Mouse (Mus musculus) MEL (cell line): Measurements from ENCODE around the gene Gm28048. TPM values are rescaled to one million over a fixed set of nuclear protein-coding genes. Genes with fewer than 3 reads are reported as not detected.

Experiments used
- DNase-seq: peaks from one replicate; pipeline ENCODE4 v3.0.0; 2011; ENCODE audit warnings: low read depth, low spot score
- H3K27ac ChIP-seq: 2 replicates; pipeline ENCODE4 v1.5.1; 2012; ENCODE audit warnings: low read depth, mild to moderate bottlenecking, control low read depth, low read length, moderate library complexity; ENCODE audit not compliant: control insufficient read depth
- H3K27me3 ChIP-seq, 2 experiments: fragments of 150-350 bp in 1 of 2; sonication (generic) in 1 of 2; 2 replicates each; pipeline ENCODE4 v1.6.1; 2012; ENCODE audit warnings: low read length in 2 of 2, mild to moderate bottlenecking in 2 of 2, improper control_type of control experiment in 1 of 2, moderate library complexity in 1 of 2; ENCODE audit not compliant: insufficient read depth in 2 of 2, control insufficient read depth in 1 of 2
- H3K36me3 ChIP-seq, 2 experiments: 2 replicates each; pipeline ENCODE4 v1.6.1; 2012 to 2014; ENCODE audit warnings: low read length in 2 of 2, improper control_type of control experiment in 1 of 2, inconsistent platforms in 1 of 2, mild to moderate bottlenecking in 1 of 2; ENCODE audit not compliant: insufficient read depth in 2 of 2, control insufficient read depth in 1 of 2
- H3K4me1 ChIP-seq, 2 experiments: fragments of 150-350 bp in 1 of 2; sonication (generic) in 1 of 2; 2 replicates each; pipeline ENCODE4 v1.6.1; 2012; ENCODE audit warnings: low read length in 2 of 2, improper control_type of control experiment in 1 of 2, mild to moderate bottlenecking in 1 of 2; ENCODE audit not compliant: insufficient read depth in 2 of 2, control insufficient read depth in 1 of 2
- H3K4me3 ChIP-seq, 2 experiments: fragments of 150-350 bp in 1 of 2; sonication (generic) in 1 of 2; 2 replicates each; pipeline ENCODE4 v1.5.1; 2012; ENCODE audit warnings: low read depth in 2 of 2, low read length in 2 of 2, mild to moderate bottlenecking in 2 of 2, moderate library complexity in 2 of 2, control low read depth in 1 of 2, improper control_type of control experiment in 1 of 2; ENCODE audit not compliant: control insufficient read depth in 1 of 2, insufficient read depth in 1 of 2
- H3K79me2 ChIP-seq: 2 replicates; pipeline ENCODE4 v1.6.1; 2012; ENCODE audit warnings: mild to moderate bottlenecking, low read length, moderate library complexity; ENCODE audit not compliant: control insufficient read depth, poor library complexity, insufficient read depth
- H3K9ac ChIP-seq: 2 replicates; pipeline ENCODE4 v1.6.1; 2012; ENCODE audit warnings: low read depth, mild to moderate bottlenecking, control low read depth, low read length, moderate library complexity; ENCODE audit not compliant: control insufficient read depth, poor library complexity, severe bottlenecking
- H3K9me3 ChIP-seq: fragments of 150-350 bp; sonication (generic); replicated peaks from 2 replicates; pipeline ENCODE4 v1.6.1; 2012; ENCODE audit warnings: mild to moderate bottlenecking, low read length, improper control_type of control experiment, moderate library complexity; ENCODE audit not compliant: insufficient read depth
- CHD1 ChIP-seq: IDR thresholded peaks from 2 replicates; pipeline ENCODE4 v1.6.1; 2012; ENCODE audit warnings: low read depth, mild to moderate bottlenecking, inconsistent platforms, low read length, improper control_type of control experiment
- CHD2 ChIP-seq: IDR thresholded peaks from 2 replicates; pipeline ENCODE4 v1.6.1; 2011; ENCODE audit warnings: low read length, improper control_type of control experiment
- E2F4 ChIP-seq: IDR thresholded peaks from 2 replicates; pipeline ENCODE4 v1.6.1; 2011; ENCODE audit warnings: low read depth, low read length, improper control_type of control experiment, borderline replicate concordance
- ELF1 ChIP-seq: IDR thresholded peaks from 2 replicates; pipeline ENCODE4 v1.6.1; 2014; ENCODE audit warnings: low read depth, mild to moderate bottlenecking, inconsistent platforms, low read length, improper control_type of control experiment, moderate library complexity
- EP300 ChIP-seq, 2 experiments: IDR thresholded peaks; 2 replicates each; pipeline ENCODE4 v1.6.1; 2011; ENCODE audit warnings: improper control_type of control experiment in 2 of 2, low read length in 2 of 2, low read depth in 1 of 2, mild to moderate bottlenecking in 1 of 2
- ETS1 ChIP-seq: IDR thresholded peaks from 2 replicates; pipeline ENCODE4 v1.6.1; 2012; ENCODE audit warnings: low read depth, mild to moderate bottlenecking, inconsistent platforms, low read length, improper control_type of control experiment, moderate library complexity
- GABPA ChIP-seq: IDR thresholded peaks from 2 replicates; pipeline ENCODE4 v1.6.1; 2012; ENCODE audit warnings: low read depth, mild to moderate bottlenecking, inconsistent platforms, low read length, improper control_type of control experiment, moderate library complexity
- HCFC1 ChIP-seq: IDR thresholded peaks from 2 replicates; pipeline ENCODE4 v1.6.1; 2012; ENCODE audit warnings: low read depth, mild to moderate bottlenecking, inconsistent platforms, low read length, improper control_type of control experiment, moderate library complexity
- JUND ChIP-seq: IDR thresholded peaks from 2 replicates; pipeline ENCODE4 v1.6.1; 2011; ENCODE audit warnings: low read depth, mild to moderate bottlenecking, improper control_type of control experiment, low read length
- KAT2A ChIP-seq: conservative IDR thresholded peaks from 2 replicates; pipeline ENCODE4 v1.6.1; 2012; ENCODE audit warnings: low read depth, low read length, improper control_type of control experiment, inconsistent platforms
- MAFK ChIP-seq: IDR thresholded peaks from 2 replicates; pipeline ENCODE4 v1.6.1; 2011; ENCODE audit warnings: low read depth, mild to moderate bottlenecking, low read length, improper control_type of control experiment, borderline replicate concordance
- MAX ChIP-seq: IDR thresholded peaks from 2 replicates; pipeline ENCODE4 v1.6.1; 2011; ENCODE audit warnings: low read length, improper control_type of control experiment
- MEF2A ChIP-seq: IDR thresholded peaks from 2 replicates; pipeline ENCODE4 v1.6.1; 2014; ENCODE audit warnings: low read depth, mild to moderate bottlenecking, inconsistent platforms, low read length, improper control_type of control experiment; ENCODE audit not compliant: poor library complexity, insufficient replicate concordance, severe bottlenecking; ENCODE audit errors: extremely low read depth
- MXI1 ChIP-seq: IDR thresholded peaks from 2 replicates; pipeline ENCODE4 v1.6.1; 2011; ENCODE audit warnings: mild to moderate bottlenecking, low read depth, low read length, improper control_type of control experiment
- MYB ChIP-seq: IDR thresholded peaks from 2 replicates; pipeline ENCODE4 v1.6.1; 2011; ENCODE audit warnings: mild to moderate bottlenecking, low read depth, low read length, improper control_type of control experiment
- MYC ChIP-seq: IDR thresholded peaks from 2 replicates; pipeline ENCODE4 v1.6.1; 2011; ENCODE audit warnings: low read depth, mild to moderate bottlenecking, low read length, improper control_type of control experiment, moderate library complexity
- NELFE ChIP-seq: IDR thresholded peaks from 2 replicates; pipeline ENCODE4 v1.6.1; 2011; ENCODE audit warnings: low read depth, low read length, improper control_type of control experiment
- NRF1 ChIP-seq: IDR thresholded peaks from 2 replicates; pipeline ENCODE4 v1.6.1; 2014; ENCODE audit warnings: low read depth, mild to moderate bottlenecking, inconsistent platforms, low read length, improper control_type of control experiment, moderate library complexity; ENCODE audit not compliant: poor library complexity, insufficient read depth, severe bottlenecking
- POLR2A ChIP-seq, 2 experiments: IDR thresholded peaks; 2 replicates each; pipeline ENCODE4 v1.6.1; 2011 to 2012; ENCODE audit warnings: low read length in 2 of 2, mild to moderate bottlenecking in 2 of 2, control low read depth in 1 of 2, improper control_type of control experiment in 1 of 2, low read depth in 1 of 2, moderate library complexity in 1 of 2; ENCODE audit not compliant: control insufficient read depth in 1 of 2, insufficient read depth in 1 of 2, poor library complexity in 1 of 2
- POLR2AphosphoS2 ChIP-seq: IDR thresholded peaks from 2 replicates; pipeline ENCODE4 v1.6.1; 2011; ENCODE audit warnings: low read length, improper control_type of control experiment
- RAD21 ChIP-seq: IDR thresholded peaks from 2 replicates; pipeline ENCODE4 v1.6.1; 2011; ENCODE audit warnings: mild to moderate bottlenecking, low read depth, low read length, improper control_type of control experiment
- RCOR1 ChIP-seq: IDR thresholded peaks from 2 replicates; pipeline ENCODE4 v1.6.1; 2012; ENCODE audit warnings: low read depth, mild to moderate bottlenecking, inconsistent platforms, low read length, improper control_type of control experiment
- SIN3A ChIP-seq: IDR thresholded peaks from 2 replicates; pipeline ENCODE4 v1.6.1; 2012; ENCODE audit warnings: low read length, improper control_type of control experiment, inconsistent platforms
- SMC3 ChIP-seq: IDR thresholded peaks from 2 replicates; pipeline ENCODE4 v1.6.1; 2011; ENCODE audit warnings: low read depth, low read length, improper control_type of control experiment
- TAL1 ChIP-seq: IDR thresholded peaks from 2 replicates; pipeline ENCODE4 v1.6.1; 2012; ENCODE audit warnings: mild to moderate bottlenecking, inconsistent platforms, low read length, moderate library complexity, mixed read lengths
- UBTF ChIP-seq: IDR thresholded peaks from 2 replicates; pipeline ENCODE4 v1.6.1; 2012; ENCODE audit warnings: low read depth, mild to moderate bottlenecking, inconsistent platforms, low read length, improper control_type of control experiment, moderate library complexity, borderline replicate concordance; ENCODE audit not compliant: insufficient read depth
- USF2 ChIP-seq, 2 experiments: IDR thresholded peaks; 2 replicates each; pipeline ENCODE4 v1.6.1; 2011 to 2012; ENCODE audit warnings: improper control_type of control experiment in 2 of 2, low read length in 2 of 2, borderline replicate concordance in 1 of 2, inconsistent platforms in 1 of 2, low read depth in 1 of 2, mild to moderate bottlenecking in 1 of 2; ENCODE audit not compliant: insufficient read depth in 1 of 2
- ZKSCAN1 ChIP-seq: IDR thresholded peaks from 2 replicates; pipeline ENCODE4 v1.6.1; 2012; ENCODE audit warnings: low read depth, mild to moderate bottlenecking, inconsistent platforms, low read length, improper control_type of control experiment, moderate library complexity
- ZMIZ1 ChIP-seq: IDR thresholded peaks from 2 replicates; pipeline ENCODE4 v1.6.1; 2012; ENCODE audit warnings: low read depth, mild to moderate bottlenecking, inconsistent platforms, low read length, improper control_type of control experiment, moderate library complexity
- ZNF384 ChIP-seq: IDR thresholded peaks from 2 replicates; pipeline ENCODE4 v1.6.1; 2012; ENCODE audit warnings: low read depth, mild to moderate bottlenecking, inconsistent platforms, low read length, improper control_type of control experiment
- polyA plus RNA-seq, 2 experiments: library from polyadenylated mRNA; stranded (reverse) in 1 of 2; unstranded in 1 of 2; fragments of >175 nt in 1 of 2; fragments of >200 nt in 1 of 2; gene quantifications; 2 replicates each; pipeline versions ENCODE4 v1.2.1 to v1.2.4; 2012; ENCODE audit warnings: low replicate concordance in 2 of 2, low read depth in 1 of 2; ENCODE audit not compliant: insufficient read length in 2 of 2, insufficient read depth in 1 of 2, missing spikeins in 1 of 2
- total RNA-seq: library from RNA; depleted of rRNA; stranded (reverse); fragments of 300-350 nt; gene quantifications from 2 replicates; pipeline ENCODE4 v1.2.3, GENCODE M21; 2012

Gm28048 gene
- total and polyA plus RNA-seq, 3 experiments = 8.6 to 15.0 TPM; not detected in 1

DNA sequence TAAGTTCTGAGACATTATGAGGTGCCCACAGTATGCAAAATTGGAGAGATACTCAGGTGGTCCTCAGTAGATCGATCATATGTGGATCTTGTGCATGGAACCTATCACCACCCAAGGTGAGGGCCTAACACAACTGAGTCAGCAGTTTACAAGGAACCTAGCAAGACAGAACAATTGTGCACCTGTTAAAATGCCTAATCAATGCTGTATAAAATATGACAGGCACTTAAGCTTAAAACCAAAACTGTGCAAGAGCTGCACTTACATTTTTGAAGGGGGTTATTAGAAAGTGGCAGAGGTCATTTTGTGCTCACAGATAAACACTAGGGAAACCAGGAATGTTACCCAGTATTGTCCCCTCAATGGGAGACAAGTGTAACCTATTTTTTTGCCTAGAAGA lies 23.4 kb upstream of the Gm28048 start:
- H3K4me3 ChIP-seq = no peak overlapping the region
- H3K36me3 ChIP-seq = peaks cover 4 to 42% of the 10 kb centered on the region in 2 experiments; a peak in 3 of 4 replicates
- no peaks in the 10 kb centered on the region for H3K27me3 ChIP-seq
- H3K79me2 ChIP-seq = peaks cover under 1% of the 10 kb centered on the region; the same call in 1 of the 2 replicates
- H3K27ac ChIP-seq = no peak overlapping the region
- H3K9me3 ChIP-seq = no peaks in the 10 kb centered on the region
- peaks cover 0 to 3% of the 10 kb centered on the region in 2 experiments; a peak in 1 of 4 replicates for H3K4me1 ChIP-seq
- H3K9ac ChIP-seq = no peak overlapping the region
- TF ChIP-seq TAL1 (no peak), JUND (no peak), RAD21 (no peak), MAFK (0 out of 2 replicates have a peak, but pooled peaks have one; percentile 62), MXI1 (no peak), NRF1 (no peak), USF2 (IDR thresholded peaks at IDR 0.05; ENCODE audit: borderline replicate concordance in 1 of 2, insufficient read depth in 1 of 2, low read depth in 1 of 2, low read length in 2 of 2) (no peak), MYB (no peak), GABPA (no peak), E2F4 (no peak), ZMIZ1 (0 out of 2 replicates have a peak, but pooled peaks have one; percentile 43), SIN3A (no peak), MAX (no peak), POLR2A (IDR thresholded peaks at IDR 0.05; ENCODE audit: control insufficient read depth in 1 of 2, insufficient read depth in 1 of 2, low read depth in 1 of 2, low read length in 2 of 2, poor library complexity in 1 of 2) (peak in 1 of 2 experiments; percentile 23; a peak in 2 of 4 replicates)
- TF ChIP-seq, all 39 proteins: peak for 3
- no peak for DNase-seq

DNA sequence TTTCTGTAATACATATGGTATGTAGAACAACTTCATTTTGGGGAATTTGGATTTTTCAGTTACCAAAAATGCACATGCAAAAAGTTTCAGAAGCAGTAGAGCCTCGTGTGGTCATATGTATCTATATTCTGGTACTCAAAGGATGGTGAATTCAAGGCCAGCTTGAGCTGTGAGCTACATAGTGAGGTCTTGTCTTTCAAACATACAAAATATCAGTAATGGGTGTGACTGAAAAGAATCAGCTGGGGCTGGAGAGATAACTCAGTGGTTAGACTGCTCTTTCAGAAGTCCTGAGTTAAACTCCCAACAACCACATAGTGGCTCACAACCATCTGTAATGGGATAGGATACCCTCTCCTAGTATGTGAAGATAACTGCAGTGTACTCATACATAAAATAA lies 16.4 kb upstream of the Gm28048 start:
- Histone ChIP-seq H3K27ac (no peak overlapping the region), H3K4me3 (no peak overlapping the region), H3K9ac (no peak overlapping the region)
- TF ChIP-seq HCFC1 (no peak), SMC3 (no peak), MAX (no peak), KAT2A (no peak), CHD2 (no peak), RAD21 (no peak), ZKSCAN1 (no peak), MEF2A (no peak), GABPA (no peak), ETS1 (peak; percentile 95), UBTF (no peak), MAFK (no peak), ELF1 (no peak), EP300 (IDR thresholded peaks at IDR 0.05; ENCODE audit: low read depth in 1 of 2, low read length in 2 of 2) (peak; percentile 41 to 55; a peak in 2 of 4 replicates), POLR2AphosphoS2 (no peak), RCOR1 (peak; percentile 54; the same call in 1 of the 2 replicates), MYB (no peak), USF2 (IDR thresholded peaks at IDR 0.05; ENCODE audit: borderline replicate concordance in 1 of 2, insufficient read depth in 1 of 2, low read depth in 1 of 2, low read length in 2 of 2) (no peak), CHD1 (no peak), MYC (no peak), SIN3A (peak; percentile 95), ZNF384 (no peak), NELFE (no peak), POLR2A (IDR thresholded peaks at IDR 0.05; ENCODE audit: control insufficient read depth in 1 of 2, insufficient read depth in 1 of 2, low read depth in 1 of 2, low read length in 2 of 2, poor library complexity in 1 of 2) (no peak)

More for the DNA sequence above, 16.4 kb upstream of the Gm28048 start:
- Histone ChIP-seq H3K9me3 (no peaks in the 10 kb centered on the region), H3K79me2 (peaks cover 21% of the 10 kb centered on the region), H3K27me3 (no peaks in the 10 kb centered on the region), H3K36me3 (peaks cover 45 to 86% of the 10 kb centered on the region in 2 experiments), H3K4me1 (peaks cover 10% of the 10 kb centered on the region in 2 experiments; a peak in 2 of 4 replicates)
- peak; percentile 70 for DNase-seq
